Comparison of ENCODE assay signal across 18 mouse cellular contexts in the genomic region with DNA sequence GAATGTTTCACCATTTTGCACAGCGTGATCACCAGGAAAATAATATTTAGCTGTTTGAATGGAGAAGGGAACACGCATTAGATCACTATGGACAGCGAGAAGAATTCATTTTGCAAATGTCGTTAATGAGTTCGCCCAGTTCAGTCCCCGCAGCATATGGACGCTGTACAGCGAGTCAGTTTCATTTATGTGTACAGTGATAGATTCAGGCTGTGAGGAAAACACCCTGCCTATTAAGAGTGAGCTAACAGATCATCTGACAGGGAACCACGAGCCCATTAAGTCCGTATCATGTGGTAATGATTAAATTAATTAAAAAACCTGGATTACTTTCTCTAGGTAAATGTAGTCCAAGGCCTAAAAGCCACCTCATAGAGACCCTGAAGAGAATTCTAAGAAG.
"Had no signal": no experiment of that assay in that cellular context is flagged by ENCODE, and none has a peak within 500 bp of the region (broad histone marks: within the 10 kb centered on the region; RNA-seq: fewer than 3 reads in every experiment).

No protein-coding gene starts in this region.

- ATAC-seq: midbrain, embryonic 16.5 days had no signal

- H3K4me2 ChIP-seq: liver, embryonic 13.5 days; midbrain, embryonic 12.5 days; neural tube, embryonic 13.5 days had no signal

- H3K27me3 ChIP-seq: liver, embryonic 13.5 days; midbrain, embryonic 12.5 days; neural tube, embryonic 13.5 days had no signal

- H3K4me3 ChIP-seq: liver, embryonic 13.5 days; midbrain, embryonic 12.5 days; myocyte; neural tube, embryonic 13.5 days had no signal

- H3K9me3 ChIP-seq: liver, embryonic 13.5 days; midbrain, embryonic 12.5 days; neural tube, embryonic 13.5 days had no signal

- DNase-seq: kidney, adult 9 months; kidney, postnatal 14 days; kidney, postnatal 4 days; liver, embryonic 13.5 days; lung, adult 2 months; lung, postnatal 14 days; lung, postnatal 4 days; right cerebral cortex, adult 18-20 months; right cerebral cortex, postnatal 14 days; right cerebral cortex, postnatal 4 days; thymus, adult 2 months; thymus, postnatal 14 days; thymus, postnatal 4 days had no signal

- H3K9ac ChIP-seq: liver, embryonic 13.5 days; midbrain, embryonic 12.5 days; neural tube, embryonic 13.5 days had no signal

- H3K27ac ChIP-seq: liver, embryonic 13.5 days; midbrain, embryonic 12.5 days; neural tube, embryonic 13.5 days; stomach, postnatal 0 days had no signal

- H3K4me1 ChIP-seq: liver, embryonic 13.5 days; midbrain, embryonic 12.5 days had no signal
